Mouse (Mus musculus): ENCODE measurements around the gene Tmem236.

The Tmem236 gene

DNA sequence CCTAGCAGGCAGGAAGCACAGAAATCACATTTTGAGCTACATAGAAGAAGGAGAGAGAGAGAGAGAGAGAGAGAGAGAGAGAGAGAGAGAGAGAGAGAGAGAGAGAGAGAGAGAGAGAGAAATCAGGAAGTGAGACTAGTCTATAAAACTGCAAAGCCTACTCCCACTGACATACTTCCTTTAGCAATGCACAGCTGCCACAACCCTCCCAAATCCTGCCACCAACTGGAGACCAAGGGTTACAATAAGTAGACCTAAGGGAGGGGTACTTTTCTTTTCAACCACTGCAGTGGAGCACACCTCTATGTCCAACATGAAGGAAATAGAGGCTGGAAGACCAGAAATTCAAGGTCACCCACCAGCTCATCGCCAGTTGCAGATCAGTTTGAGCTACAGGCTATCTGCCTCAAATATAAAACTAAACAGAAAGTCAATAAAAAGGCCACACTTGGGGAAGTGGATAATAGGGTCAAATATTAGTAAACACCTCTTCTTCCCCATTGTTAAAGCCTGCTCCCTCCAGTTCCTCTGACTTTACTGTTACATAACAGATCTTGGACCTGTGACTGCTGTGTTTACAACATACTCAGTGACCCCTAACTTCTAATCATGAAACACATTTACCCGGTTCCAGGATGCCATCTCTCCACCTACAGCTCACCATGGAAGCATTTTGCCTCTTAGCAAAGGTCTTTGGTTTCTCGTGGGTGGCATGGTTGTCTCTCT, 75.7 kb downstream of the Tmem236 start:
- DNase-seq (ENCODE audit: low spot score): no peak

DNA sequence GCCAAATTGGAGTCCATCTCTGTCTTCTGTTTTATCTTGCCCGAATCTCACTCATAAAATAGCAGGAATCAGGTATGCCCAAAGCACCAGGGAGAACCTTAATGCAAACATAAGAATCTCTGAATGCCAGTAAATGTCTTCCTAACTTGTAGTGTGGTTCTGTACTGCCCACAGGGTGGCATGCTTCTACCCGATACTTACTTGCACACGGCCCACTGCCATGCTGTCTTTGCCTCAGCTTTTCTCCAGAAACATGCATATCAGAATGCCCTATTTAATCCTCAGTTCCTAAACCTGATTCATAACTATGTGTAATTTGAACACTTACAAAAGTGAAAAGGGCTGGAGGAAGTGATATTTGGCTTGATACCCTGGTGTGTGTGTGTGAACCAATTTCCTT, 77.6 kb downstream of the Tmem236 start:
- DNase-seq (ENCODE audit: low spot score): no peak

DNA sequence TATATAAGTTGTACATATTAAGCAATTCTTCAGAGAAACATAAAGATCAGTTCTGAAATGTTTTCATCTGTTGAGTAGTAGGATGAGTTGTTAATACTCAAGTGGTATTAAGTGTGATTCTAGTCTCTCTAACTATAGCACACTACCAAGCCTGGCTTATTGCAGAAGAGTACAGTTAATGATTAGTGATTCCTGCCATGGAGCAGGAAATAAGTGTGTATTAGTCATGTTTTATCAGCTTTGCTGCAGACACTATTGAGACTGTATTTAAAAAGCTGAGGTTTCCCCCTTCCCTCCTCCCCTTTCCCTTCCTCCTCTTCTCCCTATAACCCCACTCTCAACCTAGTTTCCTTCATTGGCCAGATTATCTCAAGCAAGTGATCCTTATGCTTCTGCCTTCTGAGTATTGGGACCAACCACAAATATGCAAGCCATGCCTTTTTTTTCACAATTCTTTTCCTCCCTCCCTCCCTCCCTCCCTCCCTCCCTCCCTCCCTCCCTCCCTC, 84.1 kb downstream of the Tmem236 start:
- DNase-seq (ENCODE audit: low spot score): no peak

DNA sequence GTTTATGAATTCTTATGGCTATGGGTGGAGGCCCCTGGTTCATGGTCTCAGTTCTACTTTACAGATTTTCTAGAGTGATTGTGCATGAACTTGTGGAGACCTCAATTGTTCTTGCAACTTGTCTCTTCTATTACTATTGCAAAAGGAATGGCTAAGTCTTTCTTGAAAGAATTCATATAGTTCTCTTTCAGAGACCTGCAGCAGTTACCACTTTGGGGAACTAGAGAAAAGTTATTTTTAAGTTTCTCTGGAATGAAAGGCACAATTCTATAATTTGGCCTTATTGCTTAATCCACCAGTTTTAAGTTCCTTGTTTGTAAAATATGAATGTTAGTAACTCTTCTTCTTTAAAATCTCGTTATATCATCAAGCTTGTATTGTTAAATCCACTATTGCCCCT, 87.8 kb downstream of the Tmem236 start:
- DNase-seq (ENCODE audit: low spot score): no peak

DNA sequence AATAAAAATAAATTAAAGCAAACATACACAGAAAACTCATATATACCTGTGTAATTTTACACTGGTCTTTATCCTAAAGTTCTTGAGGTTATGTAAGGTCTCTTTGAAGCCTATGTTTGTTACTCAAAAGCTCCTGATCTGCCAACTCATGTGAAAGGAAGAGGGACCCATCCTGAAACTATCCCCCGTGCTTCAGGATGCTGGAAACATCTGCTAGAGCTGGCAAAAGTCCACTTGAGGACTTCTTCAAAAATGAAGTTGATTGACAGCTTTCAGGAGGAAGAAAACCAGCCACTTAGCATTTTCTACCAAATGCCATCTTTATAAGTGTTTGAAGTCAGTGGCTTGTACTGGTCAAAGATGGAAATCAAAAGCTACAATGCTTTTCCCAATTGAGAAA, 94.8 kb downstream of the Tmem236 start:
- DNase-seq (ENCODE audit: low spot score): no peak
